Mouse (Mus musculus): ENCODE results near the gene Cxcl17.

Cxcl17 gene

DNA sequence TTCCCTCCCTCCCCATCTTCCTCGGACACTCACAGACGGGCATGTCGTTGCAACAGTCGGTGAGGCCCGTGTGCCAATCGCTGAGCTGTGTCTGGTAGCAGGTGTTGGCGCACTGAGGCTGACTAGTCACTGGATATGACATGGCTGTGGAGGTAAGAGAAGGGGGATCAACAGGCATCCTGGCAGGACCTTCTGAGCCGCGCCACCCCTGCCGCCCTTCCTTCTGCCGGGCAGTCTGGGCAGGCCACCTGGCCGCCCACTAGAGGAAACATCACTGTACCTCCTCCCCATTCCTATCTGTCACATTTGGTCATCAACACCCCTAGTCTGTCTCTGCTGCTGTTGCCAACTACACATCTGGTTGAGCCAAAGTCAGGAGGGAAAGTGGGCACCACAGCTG, 44.4 kb downstream of the Cxcl17 start:
- DNase-seq (ENCODE audit: low read depth): no peak

DNA sequence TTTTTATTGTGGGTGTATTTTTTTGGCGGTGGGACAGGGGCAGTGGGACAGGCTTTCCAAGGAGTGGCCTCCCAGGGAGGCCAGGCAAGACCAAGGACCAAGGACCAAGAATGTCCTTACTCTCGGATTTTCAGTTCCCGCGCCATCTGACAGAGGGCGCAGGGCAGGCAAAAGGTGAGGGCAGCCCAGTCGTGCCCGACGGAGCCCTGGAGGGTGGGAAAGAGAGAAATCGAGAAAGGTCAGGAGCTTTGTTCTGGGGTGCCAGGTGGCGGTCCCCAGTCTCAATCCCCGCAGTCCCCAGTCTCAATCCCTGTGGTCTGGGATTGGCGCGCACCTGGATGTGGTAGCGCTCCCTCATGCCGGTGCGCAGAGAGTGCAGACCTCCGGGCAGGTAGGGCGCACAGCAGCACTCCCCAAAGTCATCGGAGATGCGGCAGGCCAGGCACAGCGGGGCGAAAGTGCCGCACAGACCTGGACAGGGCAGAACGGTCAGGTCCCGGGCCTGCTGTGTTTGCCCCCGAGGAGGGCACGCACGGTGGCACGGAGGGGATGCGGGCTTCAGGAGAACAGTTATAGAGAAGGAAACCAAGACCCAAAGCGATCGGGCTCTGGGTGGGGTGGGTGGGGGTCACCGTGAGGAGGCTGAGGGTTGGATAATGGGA, 44.9 kb downstream of the Cxcl17 start:
- no peak for DNase-seq (ENCODE audit: low read depth)

DNA sequence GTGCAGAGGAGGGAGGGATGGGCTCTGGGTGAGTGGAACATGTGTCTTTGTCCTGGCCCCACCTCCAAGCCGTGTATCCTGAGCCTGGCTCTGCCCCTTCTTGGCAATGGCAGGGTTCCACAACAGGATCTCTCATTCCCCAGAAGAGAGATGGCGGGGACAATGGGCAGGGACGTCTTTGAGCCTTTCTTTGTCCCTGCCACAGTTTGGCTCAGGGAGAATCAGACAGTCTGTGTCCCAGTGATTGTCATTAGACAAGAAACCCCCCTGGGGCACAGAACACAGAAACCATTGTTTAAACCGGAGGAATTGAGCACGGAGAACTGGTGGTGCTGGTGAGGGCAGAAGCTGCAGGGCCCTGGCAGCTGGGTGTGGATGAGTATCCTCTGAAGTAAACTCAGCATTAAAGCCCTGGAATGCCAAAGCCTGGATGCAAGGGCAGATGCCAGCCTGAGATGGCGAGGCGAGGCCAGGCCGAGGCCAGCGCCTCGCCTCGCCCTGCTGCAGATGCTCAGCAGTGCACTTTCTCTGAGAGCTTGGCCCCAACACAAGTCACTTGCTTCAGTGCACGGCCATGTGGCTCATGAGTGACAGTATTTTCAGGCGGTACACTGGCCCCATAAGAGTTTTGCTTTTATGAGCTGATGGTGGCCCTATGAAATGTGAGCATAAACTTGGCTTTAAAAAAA, 46.6 kb downstream of the Cxcl17 start:
- no peak for DNase-seq (ENCODE audit: low read depth)

DNA sequence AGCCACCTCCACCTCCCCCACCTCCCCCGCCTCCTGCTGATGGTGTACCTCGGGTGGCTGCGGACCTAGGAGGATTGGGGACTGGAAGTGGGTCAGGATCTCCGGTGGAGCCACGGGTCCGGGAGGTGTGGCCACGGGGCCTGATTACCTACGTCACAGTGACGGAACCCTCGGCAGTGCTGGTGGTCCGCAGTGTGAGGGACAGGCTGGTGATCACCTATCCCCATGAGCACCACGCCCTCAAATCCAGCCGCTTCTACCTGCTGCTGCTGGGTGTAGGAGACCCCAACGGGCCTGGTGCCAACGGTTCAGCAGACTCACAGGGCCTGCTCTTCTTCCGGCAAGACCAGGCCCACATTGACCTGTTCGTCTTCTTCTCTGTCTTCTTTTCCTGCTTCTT, 49.1 kb downstream of the Cxcl17 start:
- no peak for DNase-seq (ENCODE audit: low read depth)

DNA sequence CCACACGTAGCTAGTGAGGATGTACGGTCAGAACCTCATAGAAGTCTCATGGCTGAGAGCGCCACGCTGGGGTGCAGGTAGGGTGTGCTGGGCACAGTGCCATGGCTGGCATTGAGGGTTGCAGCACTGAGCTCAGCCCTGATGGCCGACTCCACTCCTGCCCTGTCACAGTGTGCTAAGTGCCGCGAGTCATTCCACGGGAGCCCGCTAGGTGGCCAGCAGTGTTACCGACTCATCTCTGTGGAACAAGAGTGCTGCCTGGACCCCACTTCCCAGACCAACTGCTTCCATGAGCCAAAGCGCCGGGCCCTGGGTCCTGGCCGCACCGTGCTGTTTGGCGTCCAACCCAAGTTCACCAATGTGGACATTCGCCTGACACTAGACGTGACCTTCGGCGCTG, 49.5 kb downstream of the Cxcl17 start:
- DNase-seq (ENCODE audit: low read depth): no peak

DNA sequence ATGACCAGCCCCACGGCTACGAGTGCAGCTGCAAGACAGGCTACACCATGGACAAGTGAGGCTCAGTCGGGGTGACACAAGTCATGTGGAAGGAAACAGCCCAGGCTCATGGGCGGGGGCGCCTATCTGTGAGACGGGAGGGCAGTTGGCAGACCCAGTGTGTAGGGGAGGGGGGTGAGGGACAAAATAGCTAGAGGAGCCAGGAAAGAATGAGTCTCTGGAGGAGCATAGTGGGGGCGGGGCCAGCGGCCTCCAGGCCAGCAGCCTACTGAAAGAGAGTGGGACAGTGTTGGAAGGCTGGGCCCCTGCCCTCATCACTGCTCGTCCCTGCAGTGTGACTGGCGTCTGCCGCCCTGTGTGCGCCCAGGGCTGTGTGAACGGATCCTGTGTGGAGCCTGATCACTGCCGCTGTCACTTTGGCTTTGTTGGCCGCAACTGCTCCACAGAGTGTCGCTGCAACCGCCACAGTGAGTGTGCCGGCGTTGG, 53.9 kb downstream of the Cxcl17 start:
- no peak for DNase-seq (ENCODE audit: low read depth)

All from naive thymus-derived CD4-positive, alpha-beta T cell, adult 2 months (primary cell).